Mouse (Mus musculus): ENCODE measurements around the gene Cdkn2aip. TPM values are rescaled to one million over a fixed set of nuclear protein-coding genes. Genes with fewer than 3 reads are reported as not detected.

Cdkn2aip gene
- total RNA-seq (2023; ENCODE audit: inconsistent age), result 28.3 to 35.5 TPM (median 30.8 TPM) in 4 replicates

DNA sequence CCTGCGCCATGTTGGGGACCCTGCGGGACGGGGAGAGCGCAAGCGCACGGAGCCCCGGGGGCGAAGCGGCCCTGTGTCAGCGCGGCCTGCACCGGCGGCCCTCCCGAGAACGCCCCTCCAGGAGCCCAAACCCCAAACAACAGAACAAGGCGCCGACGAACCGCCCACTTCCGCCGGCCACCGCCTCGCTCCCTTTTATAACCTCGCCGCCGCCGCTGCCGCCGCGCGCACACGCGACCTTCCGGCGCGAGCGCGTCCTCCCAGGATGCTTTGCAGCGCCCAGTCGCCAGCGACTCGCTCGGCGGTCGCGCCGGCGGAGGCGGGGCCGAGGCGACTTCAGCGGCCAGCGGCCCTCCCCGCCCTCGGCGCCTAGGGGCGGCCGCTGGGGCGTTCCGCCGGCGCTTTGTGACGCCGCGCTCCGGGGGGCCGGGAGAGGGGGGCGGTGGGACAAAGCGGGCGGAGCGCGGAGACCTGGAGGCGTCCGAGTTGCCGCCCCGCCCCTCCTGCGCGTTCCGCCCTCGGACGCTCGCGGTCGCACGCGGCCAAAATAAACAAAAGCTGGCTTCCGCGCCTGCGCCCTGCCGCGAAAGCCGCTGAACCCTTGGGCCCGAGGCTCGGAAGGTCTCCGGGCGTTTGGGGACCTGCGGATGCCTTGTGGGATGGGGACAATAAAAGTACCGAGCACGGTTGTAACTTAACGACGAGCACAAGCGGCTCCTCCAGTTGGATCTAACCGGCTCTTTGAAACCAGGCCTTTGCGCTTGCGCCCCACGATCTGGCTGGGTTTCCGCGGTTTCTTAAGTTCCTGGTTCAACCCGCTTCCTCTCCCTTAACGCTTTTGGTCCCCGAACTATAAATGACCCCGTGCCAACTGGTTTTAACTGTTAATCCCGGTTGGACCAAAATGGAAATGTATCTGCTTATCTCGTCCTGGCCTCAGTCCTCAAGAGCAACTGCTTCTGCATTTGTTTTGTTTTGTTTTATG, at the start of gene Cdkn2aip:
Gene Cdkn2aip, minus strand, starts transcription at position 172 of the 985 bp plus-strand sequence.

DNA sequence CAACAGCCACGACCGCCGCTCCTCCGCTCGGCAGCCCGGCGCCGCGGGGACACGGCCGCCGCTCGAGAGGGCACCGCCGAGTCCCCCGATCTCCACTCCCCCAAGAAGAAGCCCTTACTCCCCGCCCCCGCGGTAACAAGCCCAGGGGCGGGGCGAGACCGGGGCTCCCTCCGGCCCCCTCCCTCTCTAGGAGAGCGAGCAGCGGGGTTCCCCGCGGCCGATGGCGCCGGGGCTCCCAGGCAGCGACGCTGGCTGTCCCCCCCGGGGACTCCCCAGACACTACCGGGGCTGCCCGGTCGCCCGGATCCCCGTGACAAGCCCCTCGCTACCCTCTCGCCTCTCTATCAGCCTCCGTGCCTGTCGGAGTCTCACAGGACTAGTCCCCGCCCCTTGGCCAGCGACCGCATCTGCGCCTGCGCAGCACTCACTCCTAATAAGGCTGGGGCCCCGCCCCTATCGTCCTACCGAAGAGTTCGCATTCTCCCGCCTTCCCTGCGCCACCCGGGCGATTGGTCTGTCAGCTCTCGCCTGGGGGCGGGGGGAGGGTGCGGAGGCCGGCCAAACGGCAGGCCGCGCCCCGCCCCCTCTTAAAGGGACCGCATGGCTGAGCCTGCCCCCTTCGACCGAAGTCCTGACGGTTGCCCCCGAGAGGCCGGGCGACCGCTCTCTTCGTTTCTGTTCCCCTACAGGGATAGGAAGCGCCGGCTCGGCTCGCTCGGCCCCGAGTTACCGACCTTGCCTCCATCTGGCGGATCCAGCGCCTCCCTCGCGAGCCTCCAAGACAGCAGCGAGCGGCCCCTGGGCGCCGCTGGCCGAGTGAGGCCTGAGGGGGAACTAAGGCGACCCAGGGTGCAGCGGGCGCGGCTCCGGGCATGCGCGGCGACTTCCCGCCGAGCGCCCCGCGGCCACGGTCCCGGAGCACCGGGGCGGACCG, 38.7 kb downstream of the Cdkn2aip start, which contains the start of gene Ing2:
Gene Ing2, minus strand, starts transcription at position 780 of the 934 bp plus-strand sequence.

Other genes with a start within 250 kb of the Cdkn2aip start
- gene Trappc11, start 180.5 kb downstream of the Cdkn2aip start, total RNA-seq (2023; ENCODE audit: inconsistent age), result 34.9 to 38.0 TPM (median 37.0 TPM) in 4 replicates
- gene Rwdd4a, start 180.3 kb downstream of the Cdkn2aip start, total RNA-seq (2023; ENCODE audit: inconsistent age), result 20.5 to 27.3 TPM (median 22.8 TPM) in 4 replicates
- 32.4 to 43.2 TPM (median 34.7 TPM) in 4 replicates for gene Ing2, start 38.4 kb downstream of the Cdkn2aip start, total RNA-seq (2023; ENCODE audit: inconsistent age)
- gene Cldn24, start 108.2 kb upstream of the Cdkn2aip start, total RNA-seq (2023; ENCODE audit: inconsistent age), result not detected in 4 replicates
- not detected in 4 replicates for gene Cldn22, start 110.5 kb upstream of the Cdkn2aip start, total RNA-seq (2023; ENCODE audit: inconsistent age)